Mouse (Mus musculus) CH12.LX (cell line): ENCODE results near the gene Rnd3. TPM values are rescaled to one million over a fixed set of nuclear protein-coding genes. Genes with fewer than 3 reads are reported as not detected.

Experiments
- DNase-seq: peaks from one replicate; pipeline ENCODE4 v3.0.0-alpha.2; 2013; ENCODE audit errors: extremely low read depth
- H3K27ac ChIP-seq: 2 replicates; pipeline ENCODE4 v1.5.1; 2012; ENCODE audit warnings: low read depth, mild to moderate bottlenecking, control low read depth, moderate library complexity; ENCODE audit not compliant: insufficient read depth
- H3K27me3 ChIP-seq: replicated peaks from 2 replicates; pipeline ENCODE3; 2012; ENCODE audit warnings: inconsistent platforms
- H3K36me3 ChIP-seq, 2 experiments: replicated peaks in 1 of 2; 2 replicates each; pipeline versions ENCODE3 to v1.6.1; 2012; ENCODE audit warnings: inconsistent platforms in 1 of 2, low read length in 1 of 2, mild to moderate bottlenecking in 1 of 2, mixed read lengths in 1 of 2, moderate library complexity in 1 of 2; ENCODE audit not compliant: control insufficient read depth in 1 of 2, insufficient read depth in 1 of 2
- H3K4me1 ChIP-seq, 2 experiments: 2 replicates each; pipeline ENCODE4 v1.6.1; 2012; ENCODE audit warnings: inconsistent platforms in 1 of 2, moderate library complexity in 1 of 2; ENCODE audit not compliant: insufficient read depth in 2 of 2, control insufficient read depth in 1 of 2
- H3K4me2 ChIP-seq: 2 replicates; pipeline ENCODE4 v1.6.1; 2012; ENCODE audit warnings: low read depth, mild to moderate bottlenecking, control low read depth; ENCODE audit not compliant: poor library complexity, insufficient read depth, severe bottlenecking
- H3K4me3 ChIP-seq, 3 experiments: fragments of 150-350 bp in 1 of 3; sonication (generic) in 1 of 3; replicated peaks in 1 of 3; 2 replicates each; pipeline versions ENCODE3 to v1.5.1; 2011 to 2012; ENCODE audit warnings: low read depth in 2 of 3, low read length in 2 of 3, mild to moderate bottlenecking in 2 of 3, moderate library complexity in 2 of 3, control low read depth in 1 of 3, improper control_type of control experiment in 1 of 3, inconsistent platforms in 1 of 3, mixed read lengths in 1 of 3; ENCODE audit not compliant: poor library complexity in 1 of 3
- H3K79me2 ChIP-seq: replicated peaks from 2 replicates; pipeline ENCODE4 v1.6.1; 2012; ENCODE audit warnings: mild to moderate bottlenecking, moderate library complexity; ENCODE audit not compliant: control insufficient read depth, poor library complexity, insufficient read depth, severe bottlenecking; ENCODE audit errors: extremely low read depth
- H3K9ac ChIP-seq: 2 replicates; pipeline ENCODE4 v1.6.1; 2012; ENCODE audit warnings: low read depth, mild to moderate bottlenecking, control low read depth, moderate library complexity; ENCODE audit not compliant: insufficient read depth
- H3K9me3 ChIP-seq: replicated peaks from 2 replicates; pipeline ENCODE3; 2012; ENCODE audit warnings: low read length, inconsistent platforms, mixed read lengths
- BHLHE40 ChIP-seq: IDR thresholded peaks from 2 replicates; pipeline ENCODE4 v1.6.1; 2011; ENCODE audit warnings: mild to moderate bottlenecking, low read depth, low read length, improper control_type of control experiment
- CHD1 ChIP-seq: IDR thresholded peaks from 2 replicates; pipeline ENCODE4 v1.6.1; 2012; ENCODE audit warnings: low read depth, low read length, improper control_type of control experiment, inconsistent platforms
- E2F4 ChIP-seq: IDR thresholded peaks from 2 replicates; pipeline ENCODE4 v1.6.1; 2011; ENCODE audit warnings: low read depth, low read length, improper control_type of control experiment; ENCODE audit not compliant: insufficient replicate concordance
- ELF1 ChIP-seq: IDR thresholded peaks from 2 replicates; pipeline ENCODE4 v1.6.1; 2014; ENCODE audit warnings: low read depth, mild to moderate bottlenecking, inconsistent platforms, low read length, improper control_type of control experiment
- ETS1 ChIP-seq: conservative IDR thresholded peaks from 2 replicates; pipeline ENCODE4 v1.6.1; 2012; ENCODE audit warnings: low read depth, mild to moderate bottlenecking, inconsistent platforms, low read length, improper control_type of control experiment, moderate library complexity
- IRF4 ChIP-seq: IDR thresholded peaks from 2 replicates; pipeline ENCODE4 v1.6.1; 2014; ENCODE audit warnings: low read depth, mild to moderate bottlenecking, inconsistent platforms, low read length, improper control_type of control experiment
- JUN ChIP-seq: IDR thresholded peaks from 2 replicates; pipeline ENCODE4 v1.6.1; 2011; ENCODE audit warnings: low read depth, mild to moderate bottlenecking, low read length, improper control_type of control experiment, moderate library complexity; ENCODE audit not compliant: insufficient read depth
- JUND ChIP-seq: conservative IDR thresholded peaks from 2 replicates; pipeline ENCODE4 v1.6.1; 2011; ENCODE audit warnings: low read depth, low read length, improper control_type of control experiment
- KAT2A ChIP-seq: IDR thresholded peaks from 2 replicates; pipeline ENCODE4 v1.6.1; 2012; ENCODE audit warnings: low read length, improper control_type of control experiment, inconsistent platforms; ENCODE audit not compliant: insufficient replicate concordance
- MAFK ChIP-seq: IDR thresholded peaks from 2 replicates; pipeline ENCODE4 v1.6.1; 2011; ENCODE audit warnings: low read length, improper control_type of control experiment; ENCODE audit not compliant: insufficient replicate concordance
- MAZ ChIP-seq: IDR thresholded peaks from 2 replicates; pipeline ENCODE4 v1.6.1; 2012; ENCODE audit warnings: low read depth, mild to moderate bottlenecking, inconsistent platforms, low read length, improper control_type of control experiment, moderate library complexity
- RAD21 ChIP-seq: IDR thresholded peaks from 2 replicates; pipeline ENCODE4 v1.6.1; 2011; ENCODE audit warnings: low read depth, mild to moderate bottlenecking, low read length, improper control_type of control experiment, moderate library complexity
- USF1 ChIP-seq: IDR thresholded peaks from 2 replicates; pipeline ENCODE4 v1.6.1; 2014; ENCODE audit warnings: low read depth, mild to moderate bottlenecking, inconsistent platforms, low read length, improper control_type of control experiment
- ZKSCAN1 ChIP-seq: IDR thresholded peaks from 2 replicates; pipeline ENCODE4 v1.6.1; 2012; ENCODE audit warnings: low read depth, inconsistent platforms, low read length, improper control_type of control experiment, borderline replicate concordance
- ZNF384 ChIP-seq: IDR thresholded peaks from 2 replicates; pipeline ENCODE4 v1.6.1; 2012; ENCODE audit warnings: low read depth, low read length, improper control_type of control experiment, inconsistent platforms
- dilution Hi-C: fragments of 300-500 bp; cut with MboI; formaldehyde crosslinking; loops from 2 replicates; pipeline ENCODE4 v1.14.3; 2020; ENCODE audit warnings: low sequenced_read_pairs; ENCODE audit not compliant: extremely low pct_unique_long_range_greater_than_20kb, extremely low pct_ligation_motif_present
- in situ Hi-C: fragments of 300-500 bp; cut with MboI; formaldehyde crosslinking; loops from 3 replicates; pipeline ENCODE4 v1.14.3; 2019; ENCODE audit warnings: low sequenced_read_pairs, low pct_ligation_motif_present, low pct_unique_long_range_greater_than_20kb, mixed read lengths
- polyA plus RNA-seq: library from polyadenylated mRNA; unstranded; fragments of >175 nt; gene quantifications from 2 replicates; pipeline ENCODE4 v1.2.1, GENCODE M21; 2012; ENCODE audit warnings: low read depth; ENCODE audit not compliant: insufficient read length
- total RNA-seq, 2 experiments: library from RNA; depleted of rRNA; stranded (reverse); fragments of 300-350 nt in 1 of 2; fragments of >200 nt in 1 of 2; gene quantifications; 2 replicates each; pipeline ENCODE4 v1.2.3; 2012 to 2014

Rnd3 gene
- total and polyA plus RNA-seq, 3 experiments, result 0.08 to 1.5 (median 0.80) TPM

DNA sequence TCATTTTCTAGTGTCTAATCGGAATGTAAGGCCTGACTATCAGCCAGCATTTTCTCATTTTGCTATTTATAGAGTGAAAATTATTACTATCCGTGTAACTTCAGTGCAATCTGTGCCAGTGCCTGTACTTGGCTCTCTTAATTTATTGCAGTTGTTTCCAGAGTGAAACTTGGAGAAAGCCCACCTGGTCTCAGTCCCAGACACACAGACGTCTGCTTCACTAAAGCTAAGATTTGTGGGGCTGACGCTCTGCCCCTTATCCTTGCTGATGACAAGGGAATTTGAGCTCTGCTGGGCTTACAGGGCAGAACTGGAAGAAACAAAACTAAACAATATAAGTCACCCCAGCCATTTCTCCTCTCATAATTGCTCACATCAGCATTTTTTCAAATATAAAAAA, 47.7 kb downstream of the Rnd3 start:
- Histone ChIP-seq H3K4me3 (no peak overlapping the region), H3K36me3 (no peaks in the 10 kb centered on the region), H3K4me1 (no peaks in the 10 kb centered on the region), H3K4me2 (no peak overlapping the region), H3K9ac (no peak overlapping the region), H3K9me3 (no peaks in the 10 kb centered on the region), H3K79me2 (no peaks in the 10 kb centered on the region), H3K27ac (no peak overlapping the region), H3K27me3 (no peaks in the 10 kb centered on the region)
- TF ChIP-seq E2F4 (no peak), MAFK (0 out of 2 replicates have a peak, but pooled peaks have one; percentile 25)
- in situ Hi-C loops, result no loop called here
- dilution Hi-C loops, result no loop called here
- DNase-seq, result no peak

- Histone ChIP-seq H3K4me1 (no peaks in the 10 kb centered on the region), H3K4me2 (no peak overlapping the region), H3K27ac (no peak overlapping the region), H3K9me3 (no peaks in the 10 kb centered on the region), H3K27me3 (no peaks in the 10 kb centered on the region), H3K4me3 (no peak overlapping the region), H3K9ac (no peak overlapping the region), H3K79me2 (no peaks in the 10 kb centered on the region), H3K36me3 (no peaks in the 10 kb centered on the region)
- TF ChIP-seq KAT2A (no peak), USF1 (no peak), MAFK (no peak), RAD21 (no peak), ETS1 (no peak), IRF4 (no peak), BHLHE40 (no peak), ZNF384 (no peak), ZKSCAN1 (no peak)
- dilution Hi-C loops, result no loop called here
- DNase-seq, result no peak
- in situ Hi-C loops, result no loop called here
These were observed 48.9 kb downstream of the Rnd3 start for GRCm38 (mm10) chr2:51099987-51100386.

DNA sequence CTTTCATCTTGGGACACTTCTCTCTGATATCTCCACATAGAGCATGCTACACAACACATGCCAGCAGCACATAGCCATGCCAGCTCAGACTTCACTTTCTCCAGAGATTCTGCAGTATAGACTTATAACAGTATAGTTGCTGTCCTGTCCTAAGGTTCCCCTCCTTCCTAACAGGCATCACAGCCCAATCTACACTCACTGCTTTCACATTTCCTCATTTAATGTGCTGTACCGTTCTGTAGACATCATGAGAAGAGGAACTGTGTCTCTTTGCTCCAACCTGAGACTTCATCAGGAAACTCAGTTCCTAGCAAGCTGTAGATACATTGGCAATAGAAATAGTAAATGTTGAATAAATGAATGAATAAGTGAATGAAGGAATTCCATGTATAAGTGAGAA, 49.7 kb downstream of the Rnd3 start:
- DNase-seq, result no peak
- Histone ChIP-seq H3K27ac (no peak overlapping the region), H3K79me2 (no peaks in the 10 kb centered on the region), H3K27me3 (no peaks in the 10 kb centered on the region), H3K9me3 (no peaks in the 10 kb centered on the region), H3K4me3 (no peak overlapping the region), H3K4me1 (no peaks in the 10 kb centered on the region), H3K4me2 (no peak overlapping the region)
- dilution Hi-C loops, result no loop called here
- TF ChIP-seq CHD1, result no peak
- no peak for TF ChIP-seq JUN
- no peak for TF ChIP-seq ELF1
- no peak for TF ChIP-seq MAZ
- no peak for TF ChIP-seq JUND
- TF ChIP-seq IRF4, result no peak
- TF ChIP-seq, all 38 proteins: peak for 0
- Histone ChIP-seq H3K9ac (no peak overlapping the region), H3K36me3 (no peaks in the 10 kb centered on the region)
- in situ Hi-C loops, result no loop called here
